In the genomic region with DNA sequence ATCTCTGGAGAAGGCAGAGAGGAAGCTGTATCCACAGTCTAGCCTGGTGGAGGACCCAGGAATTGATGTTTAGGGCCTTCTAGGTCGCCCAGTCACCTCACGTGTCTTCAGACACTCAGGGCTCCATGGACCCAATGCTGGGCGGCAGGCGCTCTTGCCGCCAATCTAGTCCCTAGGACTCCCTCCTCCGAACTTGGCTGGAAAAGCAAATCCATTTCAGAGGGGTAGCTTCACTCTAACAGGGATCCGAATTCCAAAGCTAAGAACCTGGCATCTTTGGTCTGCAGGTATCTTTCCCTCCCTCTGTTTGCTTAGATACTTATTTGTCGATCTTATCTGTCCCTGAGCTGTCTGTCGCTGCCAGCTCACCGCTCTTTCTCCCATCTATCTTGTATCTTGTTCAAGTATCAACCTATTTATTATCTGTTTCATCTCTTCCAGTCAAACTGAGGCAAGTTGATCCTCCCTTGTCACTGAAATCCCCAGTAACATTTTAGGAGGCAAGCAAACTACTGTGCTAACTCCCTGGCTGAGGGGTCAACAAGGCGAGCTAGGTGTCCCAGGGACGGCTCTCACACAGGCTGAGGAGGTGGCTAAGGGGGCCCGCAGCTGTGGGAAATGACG, we compare ENCODE assay signal across 12 mouse cellular contexts. TPM values are rescaled to one million over a fixed set of nuclear protein-coding genes. Genes with fewer than 3 reads are reported as not detected.
DNase-seq lines count a peak whose midpoint lies in the region; ATAC-seq and TF ChIP-seq lines count a peak whose summit lies in the region.
"Had no signal": no experiment of that assay in that cellular context is flagged by ENCODE, and none has a peak within 500 bp of the region (broad histone marks: within the 10 kb centered on the region; RNA-seq: fewer than 3 reads in every experiment).

No protein-coding gene starts in this region.

- peak overlapping the region; percentile 57 for H3K4me3 ChIP-seq in midbrain, embryonic 10.5 days
- H3K4me3 ChIP-seq in midbrain, embryonic 16.5 days (ENCODE audit: low read depth, low read length), result no peak overlapping the region; the same call in 1 of the 2 replicates
- no peak overlapping the region for H3K4me3 ChIP-seq in forebrain, postnatal 0 days (ENCODE audit: low read depth, low read length)
- no peak overlapping the region for H3K4me3 ChIP-seq in midbrain, embryonic 11.5 days (ENCODE audit: low read depth, low read length)
- 0 out of 2 replicates have a peak overlapping the region, but pooled peaks have one; percentile 45 for H3K4me3 ChIP-seq in stomach, postnatal 0 days (ENCODE audit: low read depth, low read length)

- H3K4me1 ChIP-seq in midbrain, embryonic 10.5 days, result peaks cover 86% of the 10 kb centered on the region
- H3K4me1 ChIP-seq in midbrain, embryonic 16.5 days (ENCODE audit: control insufficient read depth, insufficient read depth, low read length), result peaks cover 24% of the 10 kb centered on the region
- peaks cover 6% of the 10 kb centered on the region; the same call in 1 of the 2 replicates for H3K4me1 ChIP-seq in forebrain, postnatal 0 days (ENCODE audit: insufficient read depth)
- peaks cover 30% of the 10 kb centered on the region for H3K4me1 ChIP-seq in midbrain, embryonic 11.5 days (ENCODE audit: control insufficient read depth, insufficient read depth, low read length)
- no peaks in the 10 kb centered on the region for H3K4me1 ChIP-seq in stomach, postnatal 0 days (replicated peaks; ENCODE audit: control insufficient read depth, insufficient read depth)

- no peak for ATAC-seq in midbrain, embryonic 16.5 days
- ATAC-seq in forebrain, postnatal 0 days, result no peak
- no peak for ATAC-seq in midbrain, embryonic 11.5 days (ENCODE audit: low FRiP score)
- ATAC-seq in stomach, postnatal 0 days (ENCODE audit: low FRiP score, low TSS enrichment), result no peak

- no peak for TF ChIP-seq EP300 in stomach, postnatal 0 days (optimal IDR thresholded peaks at IDR 0.05)

- no peaks in the 10 kb centered on the region for H3K9me3 ChIP-seq in midbrain, embryonic 10.5 days (replicated peaks)
- H3K9me3 ChIP-seq in midbrain, embryonic 16.5 days (replicated peaks; ENCODE audit: control insufficient read depth, low read length, poor library complexity, severe bottlenecking), result no peaks in the 10 kb centered on the region
- H3K9me3 ChIP-seq in forebrain, postnatal 0 days (ENCODE audit: low read length), result no peaks in the 10 kb centered on the region
- H3K9me3 ChIP-seq in midbrain, embryonic 11.5 days (ENCODE audit: control insufficient read depth, low read length), result no peaks in the 10 kb centered on the region
- H3K9me3 ChIP-seq in stomach, postnatal 0 days (ENCODE audit: control insufficient read depth, low read length), result no peaks in the 10 kb centered on the region

- peak; percentile 39 for DNase-seq in midbrain, embryonic 10.5 days (ENCODE audit: low spot score)
- peak; percentile 42 for DNase-seq in forebrain, postnatal 0 days
- DNase-seq in midbrain, embryonic 11.5 days (ENCODE audit: low spot score, missing footprints), result peak; percentile 93
- no peak for DNase-seq in stomach, postnatal 0 days (ENCODE audit: low spot score)
- DNase-seq in left cerebral cortex, adult 8-10 months (ENCODE audit: low spot score in 2 of 2), result no peak
- no peak for DNase-seq in frontal cortex, postnatal 25 days (ENCODE audit: low spot score in 2 of 2)
- DNase-seq in layer of hippocampus, adult 9-11 months, result no peak
- DNase-seq: adrenal gland, adult 2 months; kidney, postnatal 36 days had no signal

- H3K27ac ChIP-seq in midbrain, embryonic 10.5 days (replicated peaks), result no peak overlapping the region
- H3K27ac ChIP-seq in midbrain, embryonic 16.5 days (ENCODE audit: low read length), result no peak overlapping the region
- no peak overlapping the region for H3K27ac ChIP-seq in forebrain, postnatal 0 days (ENCODE audit: low read depth, low read length)
- H3K27ac ChIP-seq in midbrain, embryonic 11.5 days (ENCODE audit: low read depth, low read length), result no peak overlapping the region
- H3K27ac ChIP-seq in stomach, postnatal 0 days (replicated peaks), result no peak overlapping the region

- WGBS in midbrain, embryonic 10.5 days, result under 1% methylated on average over 14 of the region's 14 CpGs
- WGBS in midbrain, embryonic 16.5 days, result 1% methylated on average over 14 of the region's 14 CpGs
- WGBS in forebrain, postnatal 0 days, result under 1% methylated on average over 14 of the region's 14 CpGs
- WGBS in midbrain, embryonic 11.5 days, result 3% methylated on average over 14 of the region's 14 CpGs
- 3% methylated on average over 14 of the region's 14 CpGs for WGBS in stomach, postnatal 0 days

- TF ChIP-seq CTCF in forebrain, postnatal 0 days (IDR thresholded peaks at IDR 0.05; ENCODE audit: low read depth), result no peak
- TF ChIP-seq CTCF in stomach, postnatal 0 days (IDR thresholded peaks at IDR 0.05; ENCODE audit: low read depth), result no peak

- H3K36me3 ChIP-seq in midbrain, embryonic 10.5 days, result no peaks in the 10 kb centered on the region
- H3K36me3 ChIP-seq in midbrain, embryonic 16.5 days (ENCODE audit: control insufficient read depth, insufficient read depth, low read length), result no peaks in the 10 kb centered on the region
- no peaks in the 10 kb centered on the region for H3K36me3 ChIP-seq in forebrain, postnatal 0 days (ENCODE audit: insufficient read depth)
- no peaks in the 10 kb centered on the region for H3K36me3 ChIP-seq in midbrain, embryonic 11.5 days (ENCODE audit: control insufficient read depth, insufficient read depth, low read length)
- H3K36me3 ChIP-seq in stomach, postnatal 0 days (ENCODE audit: control insufficient read depth, insufficient read depth, low read length), result no peaks in the 10 kb centered on the region
- H3K36me3 ChIP-seq: G1E had no signal

- peaks cover 100% of the 10 kb centered on the region for H3K27me3 ChIP-seq in midbrain, embryonic 10.5 days (ENCODE audit: low read depth, poor library complexity, severe bottlenecking)
- H3K27me3 ChIP-seq in midbrain, embryonic 16.5 days (ENCODE audit: control insufficient read depth, insufficient read depth, low read depth, low read length), result peaks cover 78% of the 10 kb centered on the region
- peaks cover 66% of the 10 kb centered on the region for H3K27me3 ChIP-seq in forebrain, postnatal 0 days (ENCODE audit: insufficient read depth, low read length)
- peaks cover 100% of the 10 kb centered on the region for H3K27me3 ChIP-seq in midbrain, embryonic 11.5 days (ENCODE audit: control insufficient read depth, insufficient read depth, low read length)
- peaks cover 70% of the 10 kb centered on the region for H3K27me3 ChIP-seq in stomach, postnatal 0 days (ENCODE audit: control insufficient read depth, insufficient read depth, low read length)

- no peak overlapping the region; the same call in 1 of the 2 replicates for H3K4me2 ChIP-seq in midbrain, embryonic 16.5 days (ENCODE audit: low read length)
- H3K4me2 ChIP-seq in forebrain, postnatal 0 days (ENCODE audit: low read depth), result peak overlapping the region; percentile 59; the same call in 1 of the 2 replicates
- no peak overlapping the region for H3K4me2 ChIP-seq in midbrain, embryonic 11.5 days
- no peak overlapping the region for H3K4me2 ChIP-seq in stomach, postnatal 0 days (replicated peaks; ENCODE audit: low read depth)

- no peak overlapping the region for H3K9ac ChIP-seq in midbrain, embryonic 16.5 days (ENCODE audit: low read depth, low read length)
- no peak overlapping the region for H3K9ac ChIP-seq in forebrain, postnatal 0 days
- no peak overlapping the region for H3K9ac ChIP-seq in midbrain, embryonic 11.5 days (ENCODE audit: low read length)
- H3K9ac ChIP-seq in stomach, postnatal 0 days (ENCODE audit: low read length), result no peak overlapping the region

RNA-seq across cellular contexts. Expression of a gene that starts 0.9 kb away (rescaled TPM):
- polyA plus RNA-seq in midbrain, embryonic 10.5 days (2016; fragmentation: Nextera tagmentation; extraction: Ambion mirVana), result 0.12 TPM in 1 of 2 replicates, not detected in the other
- 0.54 and 0.75 TPM in 2 replicates for polyA plus RNA-seq in midbrain, embryonic 16.5 days (2015; fragmentation: Nextera tagmentation; extraction: Ambion mirVana)
- total RNA-seq in forebrain, postnatal 0 days (2014; rRNA removed), result 0.69 and 1.0 TPM in 2 replicates
- 0.30 and 0.35 TPM in 2 replicates for polyA plus RNA-seq in forebrain, postnatal 0 days (2015; fragmentation: Nextera tagmentation; extraction: Ambion mirVana)
- polyA plus RNA-seq in midbrain, embryonic 11.5 days (2014; fragmentation: Nextera tagmentation; extraction: Ambion mirVana), result 0.05 and 0.10 TPM in 2 replicates
- not detected in 2 replicates for polyA plus RNA-seq in stomach, postnatal 0 days (2015; fragmentation: Nextera tagmentation; extraction: Ambion mirVana)
- under 1 TPM; 0.34 to 0.44 (median 0.37) TPM for total RNA-seq in left cerebral cortex, adult 8-10 months (2022)
- polyA plus RNA-seq: G1E; heart, postnatal 0 days had no signal

Comparison
In these comparisons a context has a peak if more than half of its experiments do, and no peak if none do; other contexts are left out.
1. H3K4me3 ChIP-seq: peak in midbrain, embryonic 10.5 days (single experiment) and stomach, postnatal 0 days (single experiment); none in midbrain, embryonic 16.5 days (single experiment), forebrain, postnatal 0 days (single experiment) and midbrain, embryonic 11.5 days (single experiment).
2. DNase-seq: peak in midbrain, embryonic 10.5 days (single experiment), forebrain, postnatal 0 days (single experiment) and midbrain, embryonic 11.5 days (single experiment); none in stomach, postnatal 0 days (single experiment), left cerebral cortex, adult 8-10 months (0 of 2), frontal cortex, postnatal 25 days (0 of 2) and layer of hippocampus, adult 9-11 months (single experiment).